Mouse (Mus musculus): Measurements from ENCODE around the gene Zdhhc19.

Gene Zdhhc19

GRCm38 (mm10) chr16:32610460-32611255 lies 114.6 kb downstream of the Zdhhc19 start:
- no peak for DNase-seq

Data from B cell, adult 2 months (primary cell).